Mouse (Mus musculus): Measurements from ENCODE around the gene Tmem52b. TPM values are rescaled to one million over a fixed set of nuclear protein-coding genes. Genes with fewer than 3 reads are reported as not detected.

Gene Tmem52b
- polyA plus RNA-seq, 1 experiment from 2014 or later, result not detected

- H3K4me2 ChIP-seq, result no peak overlapping the region
- H3K36me3 ChIP-seq, result no peaks in the 10 kb centered on the region
- no peaks in the 10 kb centered on the region for H3K27me3 ChIP-seq (replicated peaks)
- H3K9me3 ChIP-seq (replicated peaks), result no peaks in the 10 kb centered on the region
- no peak overlapping the region for H3K27ac ChIP-seq (replicated peaks)
- H3K9ac ChIP-seq (replicated peaks), result no peak overlapping the region
- no peaks in the 10 kb centered on the region for H3K4me1 ChIP-seq
- 71% methylated on average over 6 of the region's 6 CpGs for WGBS
- H3K4me3 ChIP-seq (replicated peaks), result no peak overlapping the region
- no peak for ATAC-seq (ENCODE audit: low FRiP score)
Observed at GRCm38 (mm10) chr6:129510120-129510911, 2.0 kb upstream of the Tmem52b start.

DNA sequence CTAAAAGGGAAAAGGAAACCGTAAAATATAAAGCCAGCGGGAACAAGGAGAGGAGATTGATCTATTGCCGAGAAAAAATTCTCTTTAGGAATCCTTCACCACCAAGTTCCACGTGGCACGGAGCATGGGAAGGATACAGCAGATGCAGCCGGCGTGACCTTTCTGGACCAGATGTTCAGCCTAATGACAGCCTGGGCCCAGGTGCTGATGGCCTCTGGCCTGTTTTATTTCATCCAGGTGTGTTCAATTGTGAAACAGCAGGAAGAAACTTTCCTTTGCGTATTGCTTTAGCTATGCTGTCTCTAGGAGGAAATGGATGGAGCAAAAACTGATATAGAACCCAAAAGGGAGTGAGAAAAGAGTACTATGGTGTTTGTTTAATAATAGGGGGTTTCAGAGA, 513 bp downstream of the Tmem52b start:
- Histone ChIP-seq H3K4me1 (no peaks in the 10 kb centered on the region), H3K27me3 (replicated peaks) (no peaks in the 10 kb centered on the region), H3K36me3 (no peaks in the 10 kb centered on the region), H3K27ac (replicated peaks) (no peak overlapping the region), H3K4me2 (no peak overlapping the region), H3K9me3 (replicated peaks) (no peaks in the 10 kb centered on the region), H3K4me3 (replicated peaks) (no peak overlapping the region), H3K9ac (replicated peaks) (no peak overlapping the region)
- ATAC-seq (ENCODE audit: low FRiP score), result no peak
- WGBS, result 76% methylated on average over 8 of the region's 8 CpGs

DNA sequence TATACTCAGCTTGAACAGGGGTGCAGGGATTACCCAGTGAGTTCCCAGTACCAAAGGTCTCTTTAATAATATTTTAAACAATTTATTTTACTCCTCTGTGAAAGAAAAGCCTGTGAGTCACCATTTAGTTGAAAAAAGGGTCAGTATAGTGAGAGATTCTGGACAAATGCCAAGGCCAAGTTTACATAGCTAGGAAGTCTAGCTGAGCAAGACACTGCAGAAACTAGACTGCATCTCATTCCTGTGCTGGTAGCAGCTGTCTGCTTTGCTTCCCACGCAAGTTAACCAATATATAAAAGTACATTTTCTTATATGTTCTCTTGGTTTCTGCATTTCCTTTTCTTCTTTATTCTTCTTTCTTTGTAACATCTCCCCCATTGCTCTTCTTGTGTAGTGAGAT, 1.1 kb downstream of the Tmem52b start:
- ATAC-seq (ENCODE audit: low FRiP score), result no peak
- no peak overlapping the region for H3K9ac ChIP-seq (replicated peaks)
- H3K27me3 ChIP-seq (replicated peaks), result no peaks in the 10 kb centered on the region
- H3K36me3 ChIP-seq, result no peaks in the 10 kb centered on the region
- H3K4me2 ChIP-seq, result no peak overlapping the region
- H3K27ac ChIP-seq (replicated peaks), result no peak overlapping the region
- no peaks in the 10 kb centered on the region for H3K9me3 ChIP-seq (replicated peaks)
- no peaks in the 10 kb centered on the region for H3K4me1 ChIP-seq
- no peak overlapping the region for H3K4me3 ChIP-seq (replicated peaks)
- 81% methylated on average over 1 of the region's 1 CpGs for WGBS

DNA sequence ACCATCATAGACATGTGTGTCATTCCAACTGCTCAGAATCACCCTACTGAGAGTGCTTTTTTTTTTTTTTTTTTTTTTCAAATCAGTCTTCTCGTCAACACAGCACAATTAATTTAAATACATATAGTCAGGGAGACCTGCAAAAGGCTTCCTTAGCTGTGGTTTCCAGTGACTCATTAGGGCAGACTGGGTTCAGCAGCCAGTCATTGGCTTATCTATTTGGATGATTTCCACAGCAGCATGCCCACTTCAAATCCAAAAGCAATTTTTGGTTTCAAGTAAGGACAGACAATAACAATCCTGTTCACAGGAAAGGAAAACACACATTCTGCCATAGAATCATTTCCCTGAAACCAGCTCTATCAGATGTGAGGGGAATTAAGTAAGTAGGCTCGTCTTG, 2.0 kb downstream of the Tmem52b start:
- no peak for ATAC-seq (ENCODE audit: low FRiP score)
- Histone ChIP-seq H3K27ac (replicated peaks) (no peak overlapping the region), H3K36me3 (no peaks in the 10 kb centered on the region), H3K4me1 (no peaks in the 10 kb centered on the region), H3K4me3 (replicated peaks) (no peak overlapping the region), H3K9ac (replicated peaks) (no peak overlapping the region), H3K27me3 (replicated peaks) (no peaks in the 10 kb centered on the region), H3K9me3 (replicated peaks) (no peaks in the 10 kb centered on the region), H3K4me2 (no peak overlapping the region)
- WGBS, result 75% methylated on average over 2 of the region's 2 CpGs

DNA sequence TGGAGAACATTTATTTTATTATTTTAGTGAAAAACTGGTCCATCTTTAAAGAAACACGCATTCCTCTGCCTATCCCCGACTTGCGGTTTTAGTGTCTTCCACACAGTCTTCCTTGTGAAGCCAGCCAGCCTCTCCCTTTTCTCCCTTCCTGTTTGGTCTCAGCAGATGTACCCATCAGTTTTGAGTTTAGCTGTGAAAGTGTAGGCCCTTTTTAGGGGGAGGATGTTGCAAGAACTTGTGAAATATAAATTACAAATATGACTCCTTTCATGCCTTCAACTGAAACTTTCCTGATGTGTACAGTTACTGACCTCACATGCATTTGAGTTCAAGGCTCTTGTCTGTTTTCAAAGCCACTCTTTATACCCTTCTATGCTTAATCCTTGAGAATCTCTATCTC, 2.7 kb downstream of the Tmem52b start:
- Histone ChIP-seq H3K4me3 (replicated peaks) (no peak overlapping the region), H3K9me3 (replicated peaks) (no peaks in the 10 kb centered on the region), H3K4me1 (no peaks in the 10 kb centered on the region), H3K9ac (replicated peaks) (no peak overlapping the region), H3K27ac (replicated peaks) (no peak overlapping the region), H3K27me3 (replicated peaks) (no peaks in the 10 kb centered on the region), H3K36me3 (no peaks in the 10 kb centered on the region), H3K4me2 (no peak overlapping the region)
- 90% methylated on average over 3 of the region's 3 CpGs for WGBS
- no peak for ATAC-seq (ENCODE audit: low FRiP score)

DNA sequence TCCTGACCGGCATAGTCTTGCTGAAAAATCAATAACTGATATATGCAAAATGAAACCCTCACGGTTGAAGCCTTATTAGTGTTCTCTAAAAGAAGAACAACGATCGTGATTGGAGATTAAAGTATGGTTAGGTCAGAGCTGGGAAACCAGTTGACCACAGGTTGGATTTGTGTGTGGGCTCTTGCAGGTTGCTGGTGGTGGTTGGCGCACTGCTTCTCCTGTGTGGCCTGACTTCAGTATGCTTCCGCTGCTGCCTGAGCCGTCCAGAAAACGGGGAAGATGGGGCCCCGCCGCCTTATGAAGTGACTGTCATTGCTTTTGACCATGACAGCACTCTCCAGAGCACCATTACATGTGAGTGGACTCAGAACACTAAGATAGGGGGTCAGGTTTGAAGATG, 4.0 kb downstream of the Tmem52b start:
- H3K4me3 ChIP-seq (replicated peaks), result no peak overlapping the region
- no peak overlapping the region for H3K27ac ChIP-seq (replicated peaks)
- H3K27me3 ChIP-seq (replicated peaks), result no peaks in the 10 kb centered on the region
- no peak overlapping the region for H3K9ac ChIP-seq (replicated peaks)
- 95% methylated on average over 10 of the region's 10 CpGs for WGBS
- H3K9me3 ChIP-seq (replicated peaks), result no peaks in the 10 kb centered on the region
- H3K36me3 ChIP-seq, result no peaks in the 10 kb centered on the region
- no peak overlapping the region for H3K4me2 ChIP-seq
- H3K4me1 ChIP-seq, result no peaks in the 10 kb centered on the region
- ATAC-seq (ENCODE audit: low FRiP score), result no peak

DNA sequence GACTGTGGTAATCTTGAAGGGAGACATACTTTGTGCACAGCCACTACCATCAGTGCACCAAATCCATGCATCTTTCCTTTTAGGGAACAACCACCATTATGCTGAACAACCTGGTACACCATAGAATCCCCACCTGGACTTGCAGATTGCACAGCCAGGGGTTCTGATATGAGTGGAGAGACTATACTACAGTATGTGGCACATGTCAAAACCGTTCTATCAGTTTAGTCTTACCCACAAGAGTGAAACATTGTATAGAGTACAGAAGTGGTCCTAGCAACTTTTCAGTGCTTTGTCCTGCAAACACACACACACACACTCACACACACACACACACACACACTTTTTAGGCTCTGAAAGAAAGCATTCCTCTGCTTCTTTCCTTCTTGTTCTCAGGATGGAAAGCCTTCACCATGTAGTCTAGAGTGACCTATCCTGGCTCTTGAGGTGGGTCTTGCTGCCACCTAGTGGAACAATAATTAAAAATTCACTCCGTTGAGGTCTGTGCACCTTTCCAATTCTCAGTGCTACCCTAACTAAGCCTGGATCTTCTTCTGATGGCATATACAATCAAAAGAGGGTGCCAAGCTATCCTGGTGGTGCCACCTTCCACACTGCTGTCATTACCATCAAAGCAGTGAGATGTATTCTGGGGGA, 5.5 kb downstream of the Tmem52b start:
- Histone ChIP-seq H3K4me1 (no peaks in the 10 kb centered on the region), H3K4me2 (no peak overlapping the region), H3K9me3 (replicated peaks) (no peaks in the 10 kb centered on the region), H3K9ac (replicated peaks) (no peak overlapping the region), H3K36me3 (no peaks in the 10 kb centered on the region), H3K4me3 (replicated peaks) (no peak overlapping the region), H3K27ac (replicated peaks) (no peak overlapping the region), H3K27me3 (replicated peaks) (no peaks in the 10 kb centered on the region)
- ATAC-seq (ENCODE audit: low FRiP score), result peak; percentile 90; the same call in 1 of the 2 replicates
- 50% methylated on average over 2 of the region's 2 CpGs for WGBS

DNA sequence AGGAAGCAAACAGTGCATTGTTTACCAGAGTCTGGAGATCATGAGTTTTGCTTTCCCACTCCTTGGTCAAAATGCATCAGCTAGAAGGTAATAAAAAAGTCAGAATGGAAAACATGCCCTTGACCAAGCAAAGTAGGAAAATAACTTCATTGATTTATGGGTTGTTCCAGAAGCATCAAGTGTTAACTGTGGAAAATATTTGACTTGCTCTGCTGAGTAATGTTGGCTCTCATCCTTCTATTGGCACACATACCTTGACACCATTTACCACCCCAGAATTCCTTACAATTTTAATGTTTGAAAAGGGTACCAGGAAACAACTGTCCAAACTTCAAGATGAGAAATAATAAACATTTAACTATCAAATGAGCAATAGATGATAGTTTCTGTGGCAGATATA, 13.7 kb downstream of the Tmem52b start:
- H3K4me1 ChIP-seq, result no peaks in the 10 kb centered on the region
- no peak for ATAC-seq (ENCODE audit: low FRiP score)
- no peaks in the 10 kb centered on the region for H3K36me3 ChIP-seq
- no peak overlapping the region for H3K4me3 ChIP-seq (replicated peaks)
- H3K27ac ChIP-seq (replicated peaks), result no peak overlapping the region
- H3K9ac ChIP-seq (replicated peaks), result no peak overlapping the region
- H3K9me3 ChIP-seq (replicated peaks), result no peaks in the 10 kb centered on the region
- no peak overlapping the region for H3K4me2 ChIP-seq
- no peaks in the 10 kb centered on the region for H3K27me3 ChIP-seq (replicated peaks)

DNA sequence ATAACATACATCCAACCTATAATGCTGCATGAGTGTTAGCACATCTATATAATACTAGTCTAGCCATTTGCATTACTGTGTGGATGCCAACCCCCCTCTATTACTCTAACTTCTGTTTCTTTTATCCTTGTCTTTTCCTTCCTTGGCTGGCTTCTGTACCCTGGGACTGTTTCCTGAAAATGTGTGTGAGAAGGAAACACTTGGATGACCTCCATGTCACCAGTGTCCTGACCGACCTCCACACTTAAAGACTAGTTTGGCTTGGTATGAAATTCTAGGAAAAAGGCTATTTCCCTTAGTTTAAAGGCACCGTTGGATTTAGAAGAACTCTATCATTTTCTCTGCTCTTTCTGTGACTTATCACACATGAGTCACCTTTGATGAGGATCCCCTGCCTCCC, 15.1 kb downstream of the Tmem52b start:
- no peak overlapping the region for H3K4me2 ChIP-seq
- H3K27me3 ChIP-seq (replicated peaks), result no peaks in the 10 kb centered on the region
- H3K27ac ChIP-seq (replicated peaks), result no peak overlapping the region
- H3K9me3 ChIP-seq (replicated peaks), result no peaks in the 10 kb centered on the region
- peaks cover 3% of the 10 kb centered on the region for H3K4me1 ChIP-seq
- H3K4me3 ChIP-seq (replicated peaks), result no peak overlapping the region
- ATAC-seq (ENCODE audit: low FRiP score), result no peak
- H3K9ac ChIP-seq (replicated peaks), result no peak overlapping the region
- H3K36me3 ChIP-seq, result no peaks in the 10 kb centered on the region
- 92% methylated on average over 2 of the region's 2 CpGs for WGBS

DNA sequence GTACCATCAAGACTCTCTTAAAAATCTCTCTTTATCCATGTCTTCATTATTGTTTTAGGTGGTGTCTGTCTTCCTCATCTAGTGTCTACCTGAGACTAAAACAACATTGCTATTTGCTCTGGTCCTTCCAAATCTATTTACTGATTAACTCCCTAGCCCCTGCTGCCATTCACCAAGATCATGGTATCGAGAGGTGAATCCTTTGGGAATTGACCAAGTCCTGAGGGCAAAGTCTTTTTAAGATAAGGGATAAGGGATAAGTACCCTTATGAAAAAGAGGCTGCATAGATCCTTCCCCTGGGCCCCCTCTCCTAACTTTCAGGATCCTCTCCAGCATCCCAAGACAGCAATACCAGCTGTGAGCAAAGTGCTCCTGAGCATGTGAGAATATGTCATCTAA, 17.2 kb downstream of the Tmem52b start:
- H3K4me3 ChIP-seq (replicated peaks), result no peak overlapping the region
- H3K36me3 ChIP-seq, result no peaks in the 10 kb centered on the region
- 87% methylated on average over 1 of the region's 1 CpGs for WGBS
- no peak overlapping the region for H3K4me2 ChIP-seq
- H3K27ac ChIP-seq (replicated peaks), result no peak overlapping the region
- H3K4me1 ChIP-seq, result peaks cover 8% of the 10 kb centered on the region
- no peaks in the 10 kb centered on the region for H3K9me3 ChIP-seq (replicated peaks)
- H3K9ac ChIP-seq (replicated peaks), result no peak overlapping the region
- ATAC-seq (ENCODE audit: low FRiP score), result no peak
- H3K27me3 ChIP-seq (replicated peaks), result no peaks in the 10 kb centered on the region

DNA sequence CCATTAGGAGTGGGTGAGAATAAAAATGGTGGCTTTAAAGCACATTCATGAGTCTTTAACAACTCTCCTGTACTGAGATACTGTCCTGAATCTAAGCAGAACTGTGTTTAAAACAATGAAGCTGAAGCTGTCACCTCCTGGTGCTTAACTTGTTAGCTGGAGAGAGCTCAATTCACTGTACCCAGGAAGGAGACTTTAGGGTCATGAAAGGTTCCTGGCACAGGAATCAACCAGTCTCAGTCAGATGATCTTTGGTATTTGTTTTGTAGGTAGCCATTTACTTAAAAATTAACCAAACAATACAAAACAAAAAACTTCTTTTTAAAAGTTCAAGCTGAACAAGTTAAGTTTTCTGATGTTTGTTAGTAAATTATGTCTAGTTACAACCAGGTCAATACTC, 17.9 kb downstream of the Tmem52b start:
- no peak overlapping the region for H3K4me3 ChIP-seq (replicated peaks)
- H3K4me2 ChIP-seq, result no peak overlapping the region
- H3K36me3 ChIP-seq, result no peaks in the 10 kb centered on the region
- no peak overlapping the region for H3K9ac ChIP-seq (replicated peaks)
- H3K27ac ChIP-seq (replicated peaks), result no peak overlapping the region
- peaks cover 15% of the 10 kb centered on the region for H3K4me1 ChIP-seq
- no peak for ATAC-seq (ENCODE audit: low FRiP score)
- no peaks in the 10 kb centered on the region for H3K9me3 ChIP-seq (replicated peaks)
- H3K27me3 ChIP-seq (replicated peaks), result no peaks in the 10 kb centered on the region

DNA sequence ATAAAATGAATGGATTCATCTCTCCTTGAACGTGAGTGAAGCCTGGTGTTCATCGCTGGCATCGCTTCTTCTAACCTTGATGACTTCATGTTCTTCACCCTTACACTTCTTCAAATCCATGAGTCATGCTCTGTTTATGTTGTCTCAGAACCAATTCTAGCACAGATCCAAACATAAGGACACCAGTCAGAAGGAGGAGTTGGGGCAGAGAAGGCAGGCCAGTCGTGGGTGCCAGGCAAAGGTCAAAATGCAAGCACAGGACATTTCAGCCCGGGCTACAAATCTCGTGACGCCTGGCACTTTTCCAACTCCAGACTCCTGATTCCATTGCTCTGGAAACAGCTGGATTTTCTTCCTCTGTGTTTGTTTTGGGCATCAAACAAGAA, 20.2 kb downstream of the Tmem52b start:
- peaks cover 30% of the 10 kb centered on the region for H3K4me1 ChIP-seq
- peak overlapping the region; percentile 84 for H3K27ac ChIP-seq (replicated peaks)
- H3K27me3 ChIP-seq (replicated peaks), result no peaks in the 10 kb centered on the region
- no peaks in the 10 kb centered on the region for H3K9me3 ChIP-seq (replicated peaks)
- H3K9ac ChIP-seq (replicated peaks), result peak overlapping the region; percentile 63
- WGBS, result 32% methylated on average over 7 of the region's 7 CpGs
- H3K4me3 ChIP-seq (replicated peaks), result peak overlapping the region; percentile 88
- peak overlapping the region; percentile 67 for H3K4me2 ChIP-seq
- peak; percentile 42 for ATAC-seq (ENCODE audit: low FRiP score)
- H3K36me3 ChIP-seq, result peaks cover 3% of the 10 kb centered on the region; the same call in 1 of the 2 replicates

All from neural tube, embryonic 15.5 days (tissue).